ENCODE assay signal across 8 mouse cellular contexts in the genomic region with DNA sequence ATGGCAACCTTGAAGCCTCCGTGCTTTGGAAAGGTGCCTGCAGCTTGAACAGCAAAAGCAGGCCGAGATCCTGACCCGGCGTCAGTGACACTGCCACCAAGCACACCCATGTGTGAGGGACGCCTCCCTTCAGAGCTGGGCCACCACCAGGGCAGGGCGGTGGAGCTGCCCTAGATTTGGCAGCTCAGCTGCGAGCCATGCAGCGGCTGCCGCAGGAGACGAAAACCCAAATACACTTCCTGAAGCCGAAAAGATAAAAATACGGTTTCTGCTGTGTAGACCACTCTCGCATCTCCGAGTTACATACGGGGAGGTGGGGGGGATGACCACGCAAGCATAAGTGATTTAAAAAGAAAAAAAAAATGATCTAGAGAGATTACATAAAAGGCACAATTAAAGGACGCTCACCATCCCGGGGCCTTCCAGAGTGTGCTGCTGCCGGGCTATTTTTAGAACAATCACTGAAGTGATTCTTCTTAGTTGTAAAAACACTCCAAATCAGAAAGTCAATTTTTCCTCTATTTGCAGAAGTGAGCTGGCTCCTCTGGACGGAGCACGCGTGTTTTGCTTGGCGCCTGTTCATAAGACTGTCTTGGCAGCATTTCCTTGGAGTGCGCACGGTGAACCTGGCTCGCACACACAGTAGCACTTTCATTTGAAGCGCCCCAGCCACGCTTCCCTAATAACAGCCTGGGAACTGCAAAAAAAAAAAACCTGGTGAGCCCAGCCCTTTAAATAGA.
DNase-seq lines count a peak whose midpoint lies in the region; ATAC-seq and TF ChIP-seq lines count a peak whose summit lies in the region.

No protein-coding gene starts in this region.

- DNase-seq in spleen, adult 2 months (ENCODE audit: low read depth in 1 of 2, low spot score in 2 of 2): no peak
- no peak for DNase-seq in spleen, postnatal 4 days (ENCODE audit: low spot score in 2 of 2)
- DNase-seq in lung, adult 2 months: peak; percentile 61
- DNase-seq in right cerebral cortex, postnatal 4 days: peak; percentile 48

- no peak for TF ChIP-seq POLR2A in spleen, adult 2 months (IDR thresholded peaks at IDR 0.05; ENCODE audit: low read depth, low read length)
- no peak for TF ChIP-seq POLR2A in embryonic fibroblast, embryonic 13.5 days (IDR thresholded peaks at IDR 0.05; ENCODE audit: low read depth, low read length)
- TF ChIP-seq POLR2A in lung, adult 2 months (IDR thresholded peaks at IDR 0.05; ENCODE audit: borderline replicate concordance, extremely low read depth, low read depth, low read length): no peak

- H3K4me1 ChIP-seq in spleen, adult 2 months (ENCODE audit: control insufficient read depth, insufficient read depth, insufficient read length): peaks cover 9% of the 10 kb centered on the region
- peaks cover 8% of the 10 kb centered on the region for H3K4me1 ChIP-seq in embryonic fibroblast, embryonic 13.5 days (ENCODE audit: control insufficient read depth, insufficient read depth, low read length)
- peaks cover 35 to 52% of the 10 kb centered on the region in 2 experiments for H3K4me1 ChIP-seq in heart, embryonic 14.5 days (ENCODE audit: control insufficient read depth in 2 of 2, insufficient read depth in 2 of 2, low read length in 2 of 2)
- H3K4me1 ChIP-seq in kidney, embryonic 15.5 days: peaks cover 58% of the 10 kb centered on the region
- no peaks in the 10 kb centered on the region; the same call in 1 of the 2 replicates for H3K4me1 ChIP-seq in lung, adult 2 months (ENCODE audit: control insufficient read depth, insufficient read depth, low read length)

- ATAC-seq in heart, embryonic 14.5 days (ENCODE audit: insufficient number of reproducible peaks, insufficient read depth, low FRiP score, low read depth): peak; percentile 51
- ATAC-seq in kidney, embryonic 15.5 days (replicated peaks; ENCODE audit: low FRiP score): no peak
- ATAC-seq in erythroid progenitor cell, adult 5-6 weeks (replicated peaks; ENCODE audit: low FRiP score, poor library complexity, severe bottlenecking): no peak

- peak overlapping the region; percentile 57 for H3K27ac ChIP-seq in spleen, adult 2 months (ENCODE audit: insufficient read depth, low read length)
- H3K27ac ChIP-seq in embryonic fibroblast, embryonic 13.5 days (ENCODE audit: insufficient read depth, low read length): peak overlapping the region; percentile 49
- peak overlapping the region; percentile 71 to 93 for H3K27ac ChIP-seq in heart, embryonic 14.5 days (replicated peaks in 1 of 2; ENCODE audit: control insufficient read depth in 1 of 2, insufficient read depth in 1 of 2, low read depth in 2 of 2, low read length in 2 of 2)
- H3K27ac ChIP-seq in kidney, embryonic 15.5 days: peak overlapping the region; percentile 56

- no peaks in the 10 kb centered on the region for H3K27me3 ChIP-seq in spleen, adult 2 months (ENCODE audit: control insufficient read depth, insufficient read depth, low read length)
- peaks cover 2% of the 10 kb centered on the region; the same call in 1 of the 2 replicates for H3K27me3 ChIP-seq in heart, embryonic 14.5 days (ENCODE audit: control insufficient read depth, insufficient read depth, low read length)
- no peaks in the 10 kb centered on the region for H3K27me3 ChIP-seq in kidney, embryonic 15.5 days

- H3K9me3 ChIP-seq in heart, embryonic 14.5 days (ENCODE audit: control insufficient read depth, low read length): no peaks in the 10 kb centered on the region
- no peaks in the 10 kb centered on the region for H3K9me3 ChIP-seq in kidney, embryonic 15.5 days (replicated peaks)

- no peak overlapping the region for H3K4me3 ChIP-seq in spleen, adult 2 months (ENCODE audit: extremely low read depth, insufficient read depth, insufficient read length)
- H3K4me3 ChIP-seq in embryonic fibroblast, embryonic 13.5 days (ENCODE audit: insufficient read depth, low read length): no peak overlapping the region
- H3K4me3 ChIP-seq in heart, embryonic 14.5 days (ENCODE audit: control insufficient read depth in 1 of 2, insufficient read depth in 1 of 2, low read depth in 1 of 2, low read length in 2 of 2): peak overlapping the region; percentile 28 to 36
- H3K4me3 ChIP-seq in kidney, embryonic 15.5 days (replicated peaks): no peak overlapping the region
- H3K4me3 ChIP-seq in lung, adult 2 months (replicated peaks; ENCODE audit: extremely low read depth, low read depth, low read length): no peak overlapping the region

- 57% methylated on average over 28 of the region's 28 CpGs for WGBS in spleen, adult 2 months
- 9% methylated on average over 28 of the region's 28 CpGs for WGBS in heart, embryonic 14.5 days
- 45% methylated on average over 28 of the region's 28 CpGs for WGBS in kidney, embryonic 15.5 days
- WGBS in lung, adult 2 months: 28% methylated on average over 28 of the region's 28 CpGs

- peak overlapping the region; percentile 71 for H3K9ac ChIP-seq in heart, embryonic 14.5 days (ENCODE audit: low read length)
- no peak overlapping the region for H3K9ac ChIP-seq in kidney, embryonic 15.5 days

- H3K36me3 ChIP-seq in spleen, adult 2 months (ENCODE audit: control insufficient read depth, insufficient read depth, low read length): no peaks in the 10 kb centered on the region
- no peaks in the 10 kb centered on the region for H3K36me3 ChIP-seq in heart, embryonic 14.5 days (ENCODE audit: control insufficient read depth, insufficient read depth, low read length)
- H3K36me3 ChIP-seq in kidney, embryonic 15.5 days: no peaks in the 10 kb centered on the region

- TF ChIP-seq CTCF in spleen, adult 2 months (IDR thresholded peaks at IDR 0.05; ENCODE audit: extremely low read depth, insufficient read depth, insufficient read length, insufficient replicate concordance): no peak
- TF ChIP-seq CTCF in embryonic fibroblast, embryonic 13.5 days (IDR thresholded peaks at IDR 0.05; ENCODE audit: borderline replicate concordance, insufficient read depth, low read length): no peak
- TF ChIP-seq CTCF in lung, adult 2 months (IDR thresholded peaks at IDR 0.05; ENCODE audit: insufficient read depth, low read length): no peak

- peak overlapping the region; percentile 72 for H3K4me2 ChIP-seq in heart, embryonic 14.5 days (ENCODE audit: low read length)
- peak overlapping the region; percentile 45 for H3K4me2 ChIP-seq in kidney, embryonic 15.5 days

Comparison
In these comparisons a context has a peak if more than half of its experiments do, and no peak if none do; other contexts are left out.
1. DNase-seq: peak in lung, adult 2 months (single experiment) and right cerebral cortex, postnatal 4 days (single experiment); none in spleen, adult 2 months (0 of 2) and spleen, postnatal 4 days (0 of 2).
2. H3K4me3 ChIP-seq: peak in heart, embryonic 14.5 days (2 of 2); none in spleen, adult 2 months (single experiment), embryonic fibroblast, embryonic 13.5 days (single experiment), kidney, embryonic 15.5 days (single experiment) and lung, adult 2 months (single experiment).
3. Peak in every context shown above with its lines, with median percentiles within 50 percentile points of each other: H3K27ac ChIP-seq.